Mouse (Mus musculus) neural tube, embryonic 14.5 days (tissue): ENCODE measurements around the gene R3hdm2. TPM values are rescaled to one million over a fixed set of nuclear protein-coding genes. Genes with fewer than 3 reads are reported as not detected.
A peak's percentile ranks its signal among the peaks of the same experiment; 100 is the strongest.

Experiments
- ATAC-seq: fragments of 200-750 bp; cut with Nextera tagmentation; 2 replicates; pipeline ENCODE4 v1.8.0; 2017; ENCODE audit warnings: low read depth, mild to moderate bottlenecking, moderate TSS enrichment, moderate library complexity
- H3K27ac ChIP-seq: fragments of 300-500 bp; sonication (generic); 2 replicates; pipeline ENCODE4 v1.5.1; 2014; ENCODE audit warnings: low read depth, mild to moderate bottlenecking, control low read depth, low read length, moderate library complexity, mixed read lengths
- H3K27me3 ChIP-seq: fragments of 300-500 bp; sonication (generic); 2 replicates; pipeline ENCODE4 v1.6.1; 2014; ENCODE audit warnings: low read length; ENCODE audit not compliant: control insufficient read depth, insufficient read depth
- H3K36me3 ChIP-seq: fragments of 300-500 bp; sonication (generic); 2 replicates; pipeline ENCODE4 v1.6.1; 2014; ENCODE audit warnings: low read length, mixed read lengths; ENCODE audit not compliant: control insufficient read depth, insufficient read depth
- H3K4me1 ChIP-seq: fragments of 300-500 bp; sonication (generic); 2 replicates; pipeline ENCODE4 v1.6.1; 2014; ENCODE audit warnings: low read length; ENCODE audit not compliant: control insufficient read depth, insufficient read depth
- H3K4me2 ChIP-seq: fragments of 300-500 bp; sonication (generic); 2 replicates; pipeline ENCODE4 v1.6.1; 2014; ENCODE audit warnings: mild to moderate bottlenecking, low read depth, low read length, control low read depth
- H3K4me3 ChIP-seq: fragments of 300-500 bp; sonication (generic); 2 replicates; pipeline ENCODE4 v1.5.1; 2014; ENCODE audit warnings: low read depth, low read length, control low read depth, mixed read lengths
- H3K9ac ChIP-seq: fragments of 300-500 bp; sonication (generic); replicated peaks from 2 replicates; pipeline ENCODE4 v1.6.1; 2014; ENCODE audit warnings: low read depth, mild to moderate bottlenecking, control low read depth, low read length, mixed read lengths
- H3K9me3 ChIP-seq: fragments of 300-500 bp; sonication (generic); 2 replicates; pipeline ENCODE4 v1.6.1; 2016; ENCODE audit warnings: low read length; ENCODE audit not compliant: control insufficient read depth
- WGBS: fragments of 180-500 bp; shearing (Covaris S2); extraction: QIAGEN DNeasy Blood & Tissue Kit; methylation state at CpG from one replicate; pipeline ENCODE4 v1.1.7; 2014; 5-methylcytosine and 5-hydroxymethylcytosine counted together
- polyA plus RNA-seq: library from polyadenylated mRNA; unstranded; fragments of >200 nt; fragmentation: Nextera tagmentation; extraction: Ambion mirVana; gene quantifications from 2 replicates; pipeline ENCODE4 v1.2.1, GENCODE M21; 2014

The R3hdm2 gene
- polyA plus RNA-seq, 1 experiment from 2014 or later, result 36.2 TPM

DNA sequence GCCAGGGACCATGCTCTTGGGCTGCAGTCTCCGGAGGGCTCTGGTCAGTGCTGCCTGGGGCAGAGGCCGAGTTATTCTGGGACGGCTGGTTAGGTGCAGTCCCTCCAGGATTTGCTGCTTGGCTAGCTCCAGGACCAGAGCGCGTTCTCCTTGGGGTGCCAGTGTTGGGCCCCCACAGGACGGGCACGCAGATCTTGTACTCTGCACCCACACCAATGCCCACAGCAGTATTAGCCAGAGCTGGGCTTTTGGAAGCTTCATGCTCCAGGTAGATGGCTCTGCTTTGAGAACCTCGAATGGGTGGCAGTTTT, 28.9 kb upstream of the R3hdm2 start:
- Histone ChIP-seq H3K4me1 (no peaks in the 10 kb centered on the region), H3K27me3 (no peaks in the 10 kb centered on the region; the same call in 1 of the 2 replicates), H3K4me3 (no peak overlapping the region), H3K9me3 (no peaks in the 10 kb centered on the region), H3K9ac (no peak overlapping the region), H3K4me2 (peak overlapping the region; percentile 21; the same call in 1 of the 2 replicates), H3K36me3 (no peaks in the 10 kb centered on the region), H3K27ac (no peak overlapping the region)
- ATAC-seq, result peak; percentile 6; the same call in 1 of the 2 replicates
- 83% methylated on average over 8 of the region's 8 CpGs for WGBS

DNA sequence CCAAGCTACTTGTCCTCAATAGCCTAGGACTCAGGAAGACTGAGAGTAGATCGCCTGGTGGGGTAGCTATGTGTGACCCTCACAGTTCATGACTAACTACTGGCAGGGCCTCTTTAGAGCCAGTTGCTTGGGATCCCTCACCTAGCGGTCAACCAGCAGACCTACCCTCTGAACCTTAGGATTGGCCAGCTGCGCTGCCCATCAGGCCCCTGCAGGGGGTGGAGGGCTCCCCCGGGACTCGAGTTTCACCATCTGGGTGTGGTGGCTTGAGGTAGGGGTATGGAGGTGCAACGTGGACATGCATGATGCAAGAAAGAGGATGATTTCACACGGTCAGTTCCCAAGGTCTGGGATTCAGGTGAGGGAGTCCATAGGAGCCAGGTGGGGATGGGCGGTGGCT, 28.4 kb upstream of the R3hdm2 start:
- 78% methylated on average over 8 of the region's 8 CpGs for WGBS

DNA sequence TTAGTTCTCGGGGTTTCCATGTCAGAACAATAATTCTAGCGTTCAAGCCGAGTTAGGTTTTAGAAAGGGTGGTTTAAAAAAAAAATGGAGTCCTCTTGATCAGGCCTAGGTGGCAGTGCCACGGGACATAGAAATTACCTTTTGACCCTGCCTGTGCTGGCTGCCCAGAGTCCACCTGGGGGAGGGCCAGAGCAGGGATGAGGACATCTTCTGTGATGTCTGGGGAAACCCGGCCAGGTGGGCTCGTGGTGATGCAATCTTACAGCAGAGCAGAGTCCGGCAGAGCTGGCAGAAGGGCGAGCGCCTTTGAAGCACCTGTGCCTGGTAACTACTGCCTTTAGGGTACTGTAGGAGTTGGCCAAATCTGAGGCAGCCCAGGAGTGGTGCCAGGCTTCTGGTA, 27.9 kb upstream of the R3hdm2 start:
- no peaks in the 10 kb centered on the region for H3K36me3 ChIP-seq
- H3K4me1 ChIP-seq, result no peaks in the 10 kb centered on the region
- ATAC-seq, result no peak
- no peaks in the 10 kb centered on the region; the same call in 1 of the 2 replicates for H3K27me3 ChIP-seq
- H3K4me2 ChIP-seq, result no peak overlapping the region
- no peak overlapping the region for H3K9ac ChIP-seq
- H3K27ac ChIP-seq, result no peak overlapping the region
- H3K4me3 ChIP-seq, result no peak overlapping the region
- no peaks in the 10 kb centered on the region for H3K9me3 ChIP-seq
- 87% methylated on average over 9 of the region's 9 CpGs for WGBS

More for the DNA sequence above, 28.4 kb upstream of the R3hdm2 start:
- H3K9ac ChIP-seq, result no peak overlapping the region
- no peak overlapping the region for H3K4me2 ChIP-seq
- no peaks in the 10 kb centered on the region for H3K4me1 ChIP-seq
- H3K9me3 ChIP-seq, result no peaks in the 10 kb centered on the region
- no peaks in the 10 kb centered on the region for H3K36me3 ChIP-seq
- H3K27me3 ChIP-seq, result no peaks in the 10 kb centered on the region; the same call in 1 of the 2 replicates
- no peak overlapping the region for H3K27ac ChIP-seq
- ATAC-seq, result no peak
- no peak overlapping the region for H3K4me3 ChIP-seq

DNA sequence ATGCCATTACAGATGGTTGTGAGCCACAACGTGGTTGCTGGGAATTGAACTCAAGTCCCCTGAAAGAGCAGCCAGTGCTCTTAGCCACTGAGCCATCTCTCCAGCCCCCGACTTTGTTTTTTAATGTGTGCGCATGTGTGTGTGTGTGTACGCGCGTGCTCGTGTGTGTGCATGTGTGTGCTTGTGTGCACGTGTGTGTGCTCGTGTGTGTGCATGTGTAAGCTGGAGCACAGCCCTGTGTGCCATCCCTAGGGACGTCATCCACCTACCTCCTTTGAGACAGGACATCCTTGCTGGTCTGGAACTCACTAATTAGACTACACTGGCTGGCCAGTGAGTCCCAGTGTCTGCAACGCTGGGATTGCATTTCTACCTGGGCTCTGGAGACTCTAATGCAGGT, 27.4 kb upstream of the R3hdm2 start:
- H3K4me2 ChIP-seq, result no peak overlapping the region
- H3K27me3 ChIP-seq, result no peaks in the 10 kb centered on the region; the same call in 1 of the 2 replicates
- WGBS, result 93% methylated on average over 11 of the region's 11 CpGs
- no peak for ATAC-seq
- H3K36me3 ChIP-seq, result no peaks in the 10 kb centered on the region
- no peak overlapping the region for H3K27ac ChIP-seq
- H3K9me3 ChIP-seq, result no peaks in the 10 kb centered on the region
- no peaks in the 10 kb centered on the region for H3K4me1 ChIP-seq
- H3K9ac ChIP-seq, result no peak overlapping the region
- no peak overlapping the region for H3K4me3 ChIP-seq

DNA sequence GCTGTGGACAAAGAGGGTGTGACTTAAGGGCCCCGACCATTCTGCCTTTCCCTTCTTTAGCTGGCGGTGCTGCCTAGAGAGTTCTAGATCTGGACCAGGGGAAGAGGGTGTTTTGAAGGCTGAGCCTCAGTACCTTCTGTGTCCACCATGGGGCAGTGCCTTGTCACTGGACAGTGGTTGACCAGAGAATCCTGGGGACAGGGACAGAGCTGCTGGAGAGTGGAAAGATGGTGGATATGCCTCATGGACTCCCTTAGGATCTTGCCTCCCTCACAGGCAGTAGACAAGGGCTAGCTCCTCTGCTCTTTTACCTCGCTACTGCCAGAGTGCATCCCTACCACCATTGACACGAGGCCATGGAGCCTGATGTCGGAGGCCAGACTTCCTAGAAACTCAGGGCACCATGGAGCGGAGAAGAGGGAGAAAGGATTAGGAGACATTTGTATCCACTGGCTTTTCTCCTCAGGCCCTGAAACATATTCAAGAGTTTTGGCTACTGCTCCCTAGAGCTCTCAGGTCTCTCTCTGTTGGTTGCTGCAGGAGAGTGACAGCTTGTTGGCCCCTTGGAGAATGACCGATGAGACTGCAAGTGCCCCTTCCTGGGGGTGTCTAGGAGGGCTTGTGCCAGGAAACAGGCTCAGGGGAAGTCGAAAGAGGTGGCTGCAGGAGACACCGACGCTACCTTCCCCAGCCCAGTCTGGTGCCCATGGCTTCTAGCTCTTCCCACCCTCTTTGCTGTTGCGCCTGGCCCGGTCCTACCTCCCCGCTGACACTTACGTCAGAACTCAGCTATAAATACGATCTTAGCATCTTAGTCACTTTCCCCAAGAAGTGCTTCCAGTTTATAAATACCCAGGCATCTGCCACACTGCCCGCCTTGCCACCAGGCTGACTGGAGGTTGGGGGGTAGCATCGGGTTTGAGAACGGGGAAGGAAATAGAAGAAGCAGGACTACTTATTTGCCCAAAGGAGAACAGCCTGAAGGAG, 25.9 kb upstream of the R3hdm2 start, which contains the start of gene Inhbe:
Gene Inhbe, minus strand, starts transcription at position 503 of the 987 bp plus-strand sequence.
- H3K4me2 ChIP-seq, result no peak within 1 kb of the TSS
- H3K27ac ChIP-seq, result no peak within 1 kb of the TSS
- no peaks in the 10 kb centered on the region for H3K4me1 ChIP-seq
- no peaks in the 10 kb centered on the region for H3K36me3 ChIP-seq
- no peaks in the 10 kb centered on the region; the same call in 1 of the 2 replicates for H3K27me3 ChIP-seq
- no peaks in the 10 kb centered on the region for H3K9me3 ChIP-seq
- ATAC-seq, result no peak
- WGBS, result 87% methylated on average over 18 of the region's 18 CpGs
- no peak within 1 kb of the TSS for H3K9ac ChIP-seq
- H3K4me3 ChIP-seq, result no peak within 1 kb of the TSS

DNA sequence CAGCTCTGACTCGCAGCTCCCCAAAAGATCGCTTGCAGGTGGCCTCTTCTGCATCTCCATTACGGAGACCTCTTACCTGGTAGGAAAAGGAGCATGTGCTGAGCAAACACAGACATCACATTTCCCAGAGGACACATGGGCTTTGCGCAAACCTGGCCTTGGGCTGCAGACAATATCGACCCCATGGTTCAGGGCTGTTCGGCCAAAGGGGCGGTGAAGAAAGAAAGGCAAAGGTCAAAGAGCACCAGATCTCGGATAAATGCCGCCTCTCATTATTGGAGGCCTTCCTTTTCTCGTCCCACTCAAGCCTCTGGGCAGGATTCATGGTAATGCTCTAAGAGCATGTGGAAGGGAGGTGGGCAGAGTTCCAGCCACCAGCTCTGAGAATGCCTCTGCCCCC, 24.8 kb upstream of the R3hdm2 start:
- H3K27ac ChIP-seq, result no peak overlapping the region
- no peak overlapping the region for H3K9ac ChIP-seq
- no peak overlapping the region for H3K4me2 ChIP-seq
- H3K4me1 ChIP-seq, result no peaks in the 10 kb centered on the region
- ATAC-seq, result no peak
- no peaks in the 10 kb centered on the region for H3K9me3 ChIP-seq
- H3K36me3 ChIP-seq, result no peaks in the 10 kb centered on the region
- WGBS, result 68% methylated on average over 10 of the region's 10 CpGs
- H3K4me3 ChIP-seq, result no peak overlapping the region
- H3K27me3 ChIP-seq, result no peaks in the 10 kb centered on the region; the same call in 1 of the 2 replicates

DNA sequence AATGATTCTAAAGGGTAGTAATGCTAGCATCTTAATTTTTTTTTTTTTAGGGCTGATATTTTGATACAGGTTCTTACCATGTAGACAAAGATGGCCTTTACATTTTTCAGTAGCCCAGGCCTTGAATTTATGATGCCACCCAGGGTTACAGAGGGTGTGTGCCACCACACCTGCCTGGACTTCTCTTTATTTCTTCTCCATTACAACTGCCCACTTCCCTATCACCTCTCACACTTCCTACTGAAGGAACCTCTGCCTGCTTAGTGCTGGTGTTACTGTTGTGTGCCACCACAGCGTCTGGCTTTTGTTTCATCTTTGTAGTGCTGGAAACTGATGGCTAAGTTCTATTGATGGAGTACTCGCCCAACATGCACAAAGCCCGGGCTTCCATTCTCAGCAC, 19.4 kb upstream of the R3hdm2 start:
- no peaks in the 10 kb centered on the region for H3K27me3 ChIP-seq
- WGBS, result 78% methylated on average over 3 of the region's 3 CpGs

DNA sequence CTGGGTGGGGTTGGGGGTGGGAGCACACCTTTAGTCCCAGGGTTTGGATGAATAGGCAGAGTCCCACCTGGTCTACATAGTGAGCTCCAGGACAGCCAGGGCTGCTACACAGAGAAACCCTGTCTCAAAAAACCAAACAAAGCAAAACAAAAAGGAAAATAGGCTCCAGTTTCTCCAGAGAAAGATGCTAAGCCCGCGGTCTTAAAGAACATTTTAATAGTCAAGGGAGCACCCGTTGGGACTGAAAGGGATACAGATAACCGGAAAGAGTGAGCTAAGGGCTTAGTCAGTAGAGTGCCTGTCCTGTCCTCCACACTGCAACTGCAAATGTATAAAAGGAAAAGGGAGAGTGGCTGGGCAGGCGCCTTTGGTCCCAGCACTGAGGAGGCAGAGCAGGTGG, 13.0 kb upstream of the R3hdm2 start:
- no peak for ATAC-seq
- H3K27me3 ChIP-seq, result no peaks in the 10 kb centered on the region
- H3K4me3 ChIP-seq, result no peak overlapping the region
- H3K4me2 ChIP-seq, result no peak overlapping the region
- no peak overlapping the region for H3K27ac ChIP-seq
- whole genome bisulfite sequencing, result 76% methylated on average over 5 of the region's 5 CpGs
- H3K9me3 ChIP-seq, result no peaks in the 10 kb centered on the region
- no peak overlapping the region for H3K9ac ChIP-seq
- H3K36me3 ChIP-seq, result no peaks in the 10 kb centered on the region
- H3K4me1 ChIP-seq, result no peaks in the 10 kb centered on the region

More for the DNA sequence above, 19.4 kb upstream of the R3hdm2 start:
- Histone ChIP-seq H3K4me3 (no peak overlapping the region), H3K9ac (no peak overlapping the region), H3K4me1 (no peaks in the 10 kb centered on the region), H3K27ac (no peak overlapping the region), H3K4me2 (no peak overlapping the region), H3K36me3 (no peaks in the 10 kb centered on the region), H3K9me3 (no peaks in the 10 kb centered on the region)
- no peak for ATAC-seq

DNA sequence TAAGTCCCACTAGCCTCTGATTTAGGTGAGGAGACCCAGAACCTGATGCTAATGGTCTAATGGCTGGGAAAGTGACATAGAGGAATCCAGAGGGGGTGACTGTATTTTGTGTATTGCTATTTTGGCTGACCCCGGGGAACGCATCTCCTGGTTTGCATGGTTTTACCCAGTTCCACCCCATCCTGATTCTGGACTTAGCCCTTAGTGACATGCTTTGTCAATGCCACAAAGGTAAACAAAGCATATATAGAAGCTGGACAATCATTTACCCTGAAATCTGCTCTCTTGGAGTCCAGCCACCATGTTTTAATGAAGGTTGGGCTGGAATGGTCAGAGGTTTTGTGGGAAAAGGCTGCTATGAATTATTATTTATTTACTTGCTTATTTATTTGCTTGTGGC, 11.9 kb upstream of the R3hdm2 start:
- H3K27me3 ChIP-seq, result no peaks in the 10 kb centered on the region
- no peak overlapping the region for H3K4me2 ChIP-seq
- ATAC-seq, result no peak
- no peak overlapping the region for H3K4me3 ChIP-seq
- no peaks in the 10 kb centered on the region for H3K4me1 ChIP-seq
- no peak overlapping the region for H3K9ac ChIP-seq
- H3K27ac ChIP-seq, result no peak overlapping the region
- no peaks in the 10 kb centered on the region for H3K9me3 ChIP-seq
- H3K36me3 ChIP-seq, result no peaks in the 10 kb centered on the region
- WGBS, result 73% methylated on average over 2 of the region's 2 CpGs
